Mouse (Mus musculus) kidney, postnatal 0 days (tissue): Measurements from ENCODE around the gene Plekhm2. TPM values are rescaled to one million over a fixed set of nuclear protein-coding genes. Genes with fewer than 3 reads are reported as not detected.

Experiments used
- ATAC-seq: fragments of 200-750 bp; cut with Nextera tagmentation; replicated peaks from 2 replicates; pipeline ENCODE4 v1.8.0; 2017; ENCODE audit warnings: low read depth, moderate number of reproducible peaks, moderate TSS enrichment, moderate library complexity; ENCODE audit not compliant: low FRiP score
- DNase-seq: peaks from one replicate; pipeline ENCODE4 v3.0.0-alpha.2; 2016; ENCODE audit warnings: low spot score
- H3K27ac ChIP-seq: fragments of 300-500 bp; sonication (generic); 2 replicates; pipeline ENCODE4 v1.5.1; 2014; ENCODE audit warnings: mild to moderate bottlenecking
- H3K27me3 ChIP-seq: fragments of 300-500 bp; sonication (generic); 2 replicates; pipeline ENCODE4 v1.6.1; 2014; ENCODE audit warnings: low read length, mixed read lengths; ENCODE audit not compliant: insufficient read depth
- H3K36me3 ChIP-seq: fragments of 300-500 bp; sonication (generic); 2 replicates; pipeline ENCODE4 v1.6.1; 2014; ENCODE audit warnings: low read length, mixed read lengths; ENCODE audit not compliant: insufficient read depth
- H3K4me1 ChIP-seq: fragments of 300-500 bp; sonication (generic); replicated peaks from 2 replicates; pipeline ENCODE4 v1.6.1; 2014; ENCODE audit warnings: antibody characterized with exemption, low read length, mixed read lengths; ENCODE audit not compliant: insufficient read depth
- H3K4me2 ChIP-seq: fragments of 300-500 bp; sonication (generic); 2 replicates; pipeline ENCODE4 v1.6.1; 2014; ENCODE audit warnings: mild to moderate bottlenecking, low read length, moderate library complexity, mixed read lengths
- H3K4me3 ChIP-seq: fragments of 300-500 bp; sonication (generic); replicated peaks from 2 replicates; pipeline ENCODE4 v1.5.1; 2014; ENCODE audit warnings: low read depth, low read length
- H3K9ac ChIP-seq: fragments of 300-500 bp; sonication (generic); 2 replicates; pipeline ENCODE4 v1.6.1; 2014; ENCODE audit warnings: low read depth, low read length
- H3K9me3 ChIP-seq: fragments of 300-500 bp; sonication (generic); replicated peaks from 2 replicates; pipeline ENCODE4 v1.6.1; 2016; ENCODE audit warnings: low read length, inconsistent platforms, mixed read lengths
- CTCF ChIP-seq: IDR thresholded peaks from 2 replicates; pipeline ENCODE4 v1.5.1; 2016; ENCODE audit warnings: antibody characterized with exemption, low read depth, mild to moderate bottlenecking, moderate library complexity
- WGBS: fragments of 180-500 bp; shearing (Covaris S2); extraction: QIAGEN DNeasy Blood & Tissue Kit; methylation state at CpG from one replicate; pipeline ENCODE4 v1.1.7; 2014; 5-methylcytosine and 5-hydroxymethylcytosine counted together
- polyA plus RNA-seq: library from polyadenylated mRNA; unstranded; fragments of >200 nt; fragmentation: Nextera tagmentation; extraction: Ambion mirVana; gene quantifications from 2 replicates; pipeline ENCODE4 v1.2.1, GENCODE M21; 2015

Plekhm2 gene
- polyA plus RNA-seq, 1 experiment from 2014 or later: 6.2 TPM

DNA sequence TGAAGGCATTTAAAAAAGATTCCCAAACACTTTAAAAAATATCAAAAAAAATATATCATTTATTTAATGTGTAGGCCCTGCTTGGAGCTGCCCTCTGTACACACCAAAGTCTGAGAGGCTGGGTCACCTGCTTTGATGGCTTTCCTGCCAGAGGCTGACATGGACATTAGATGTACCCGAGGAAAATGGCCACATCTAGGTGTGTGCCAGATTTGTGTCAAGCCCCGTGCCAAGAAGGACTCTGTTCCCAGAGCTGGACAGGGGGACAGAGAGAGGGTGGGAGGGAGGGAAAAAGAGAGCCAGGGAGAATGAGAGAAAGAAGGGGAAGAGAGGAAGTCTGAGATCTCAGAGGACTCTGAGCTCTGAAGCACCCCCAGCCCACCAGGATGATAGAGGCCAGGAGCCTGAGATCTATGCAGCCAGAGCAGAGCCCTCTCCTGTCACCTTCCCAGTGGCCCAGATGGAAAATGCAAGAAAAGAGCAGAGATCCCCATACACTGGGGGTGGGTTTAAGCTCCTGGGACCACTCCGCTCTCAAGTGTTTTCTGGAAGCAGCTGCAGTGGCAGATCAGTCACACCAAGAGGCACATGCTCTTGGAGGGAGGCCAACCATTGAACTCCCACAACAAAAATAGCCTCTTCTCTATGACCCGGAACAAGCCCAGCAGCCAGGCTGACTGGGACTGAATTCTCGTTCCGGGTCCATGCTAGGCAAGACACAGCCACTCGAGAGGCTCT, 21.4 kb downstream of the Plekhm2 start:
- no peak overlapping the region for H3K9ac ChIP-seq
- H3K4me2 ChIP-seq: no peak overlapping the region
- peak; percentile 86 for DNase-seq

DNA sequence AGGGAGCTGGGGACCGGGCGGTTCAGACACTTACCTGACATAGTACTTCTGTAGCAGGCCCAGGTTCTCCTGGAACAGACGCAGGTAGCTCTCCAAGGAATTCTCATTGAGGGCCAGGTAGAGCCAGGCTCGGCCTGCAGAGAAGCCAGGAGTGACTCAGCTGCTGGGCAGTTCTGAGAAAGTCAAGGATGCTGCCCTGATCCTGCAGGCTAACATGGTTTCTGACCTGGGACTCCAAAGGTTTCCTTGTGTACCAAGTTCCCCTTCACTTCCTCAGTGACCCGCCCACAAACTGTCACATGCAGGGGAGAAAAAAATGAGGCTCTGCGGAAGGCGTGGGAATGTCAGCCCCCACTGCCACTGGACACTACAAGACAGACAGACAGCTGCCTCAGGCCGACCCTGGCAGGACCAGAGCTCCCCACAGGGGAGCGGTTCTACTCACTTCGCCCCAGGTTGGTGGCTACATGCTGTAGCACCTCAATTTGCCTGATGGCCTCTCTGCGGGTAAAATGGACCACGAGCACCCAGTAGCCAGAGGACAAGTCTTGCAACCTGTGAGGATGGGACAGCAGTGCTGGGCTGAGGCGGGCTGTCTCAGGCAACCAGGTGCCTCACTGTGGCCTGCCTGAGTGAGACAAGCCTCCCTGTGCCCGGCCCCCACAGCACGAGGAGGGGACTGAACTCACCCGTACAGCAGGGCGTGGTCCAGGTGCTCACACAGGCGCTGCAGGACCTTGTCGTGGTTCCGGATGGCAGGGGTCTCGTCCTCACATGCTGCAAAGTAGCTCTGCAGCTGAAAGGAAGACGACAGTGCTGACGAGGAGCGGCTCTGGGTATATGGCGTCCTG, 22.5 kb downstream of the Plekhm2 start:
- ATAC-seq (peak; percentile 23; the same call in 1 of the 2 replicates), DNase-seq (no peak)
- H3K4me2 ChIP-seq: no peak overlapping the region
- H3K27ac ChIP-seq: peak overlapping the region; percentile 25; the same call in 1 of the 2 replicates
- WGBS: 84% methylated on average over 25 of the region's 25 CpGs
- H3K36me3 ChIP-seq: peaks cover 17% of the 10 kb centered on the region
- H3K9ac ChIP-seq: 0 out of 2 replicates have a peak overlapping the region, but pooled peaks have one; percentile 31
- H3K9me3 ChIP-seq: no peaks in the 10 kb centered on the region
- H3K4me3 ChIP-seq: no peak overlapping the region
- TF ChIP-seq CTCF: no peak
- peaks cover 11% of the 10 kb centered on the region for H3K4me1 ChIP-seq
- no peaks in the 10 kb centered on the region for H3K27me3 ChIP-seq

More for the DNA sequence above, 21.4 kb downstream of the Plekhm2 start:
- WGBS: 17% methylated on average over 7 of the region's 7 CpGs
- Histone ChIP-seq H3K9me3 (no peaks in the 10 kb centered on the region), H3K4me1 (peaks cover 11% of the 10 kb centered on the region), H3K27me3 (no peaks in the 10 kb centered on the region), H3K36me3 (peaks cover 9% of the 10 kb centered on the region; the same call in 1 of the 2 replicates), H3K27ac (peak overlapping the region; percentile 76), H3K4me3 (no peak overlapping the region)
- no peak for TF ChIP-seq CTCF
- peak; percentile 29; the same call in 1 of the 2 replicates for ATAC-seq

DNA sequence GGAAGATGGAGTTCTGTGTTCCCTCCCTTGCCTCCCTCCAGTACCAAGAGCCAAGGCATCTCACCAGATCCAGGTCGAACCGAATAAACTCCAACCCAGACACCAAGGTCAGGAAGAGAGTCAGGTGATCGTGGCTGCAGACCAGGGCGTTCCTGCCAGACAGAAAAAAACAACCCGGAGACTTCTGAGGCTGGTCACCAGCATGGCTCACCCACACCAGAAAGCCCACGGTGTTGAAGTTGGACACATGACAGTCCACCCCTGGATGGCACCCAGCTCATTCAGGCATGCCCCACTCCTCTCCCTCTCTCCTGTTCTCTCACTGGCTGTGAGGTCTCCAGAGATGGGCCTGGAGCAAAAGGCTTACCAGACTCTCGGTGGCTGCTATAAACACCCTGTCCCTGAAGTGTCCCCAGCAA, 23.3 kb downstream of the Plekhm2 start:
- no peak overlapping the region for H3K9ac ChIP-seq
- no peak overlapping the region for H3K4me2 ChIP-seq
- H3K4me1 ChIP-seq: peaks cover 11% of the 10 kb centered on the region
- ATAC-seq: no peak
- no peaks in the 10 kb centered on the region for H3K27me3 ChIP-seq
- no peak overlapping the region for H3K27ac ChIP-seq
- 71% methylated on average over 7 of the region's 7 CpGs for WGBS
- H3K36me3 ChIP-seq: peaks cover 25% of the 10 kb centered on the region
- TF ChIP-seq CTCF: no peak
- H3K9me3 ChIP-seq: no peaks in the 10 kb centered on the region
- no peak overlapping the region for H3K4me3 ChIP-seq
- no peak for DNase-seq

DNA sequence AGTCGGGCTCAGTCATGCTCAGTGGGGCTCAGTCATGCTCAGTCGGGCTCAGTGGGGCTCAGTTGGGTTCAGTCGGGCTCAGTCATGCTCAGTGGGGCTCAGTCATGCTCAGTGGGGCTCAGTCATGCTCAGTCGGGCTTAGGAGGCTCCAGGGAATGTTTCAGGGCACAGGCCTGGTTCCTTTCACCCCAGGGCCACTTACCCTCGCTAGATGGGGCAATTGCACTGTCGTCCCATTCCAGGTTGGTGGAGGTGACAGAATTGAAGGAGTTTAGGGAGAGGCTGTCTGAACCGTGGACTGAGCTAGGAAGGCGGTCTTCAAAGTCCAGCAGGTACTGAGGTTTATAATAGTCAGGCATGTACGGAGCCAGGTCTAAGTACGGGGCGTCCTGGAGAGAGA, 25.2 kb downstream of the Plekhm2 start:
- ATAC-seq (no peak), DNase-seq (no peak)
- H3K9ac ChIP-seq: no peak overlapping the region
- no peak overlapping the region for H3K27ac ChIP-seq
- H3K27me3 ChIP-seq: no peaks in the 10 kb centered on the region
- no peak overlapping the region for H3K4me3 ChIP-seq
- no peak overlapping the region for H3K4me2 ChIP-seq
- no peaks in the 10 kb centered on the region for H3K9me3 ChIP-seq
- WGBS: 58% methylated on average over 11 of the region's 11 CpGs
- peaks cover 11% of the 10 kb centered on the region for H3K4me1 ChIP-seq
- peak; percentile 49 for TF ChIP-seq CTCF
- H3K36me3 ChIP-seq: peaks cover 27% of the 10 kb centered on the region

DNA sequence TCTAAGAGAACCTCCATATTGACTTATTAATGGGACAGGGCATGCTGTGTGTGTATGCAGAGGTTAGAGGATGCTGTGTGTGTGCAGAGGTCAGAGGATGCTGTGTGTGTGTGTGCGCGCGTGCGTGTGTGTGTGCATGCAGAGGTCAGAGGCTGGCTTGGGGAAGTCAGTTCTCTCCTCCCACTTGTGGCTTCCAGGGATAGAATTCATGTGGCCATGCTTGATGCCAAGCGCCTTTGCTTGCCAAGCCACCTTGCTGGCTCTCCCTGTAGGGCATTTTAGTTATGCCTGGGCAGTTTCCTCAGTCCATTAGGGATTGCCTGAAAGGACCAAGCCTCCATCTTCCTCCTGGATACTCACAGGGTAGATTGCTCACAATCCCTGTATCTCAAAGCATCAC, 28.0 kb downstream of the Plekhm2 start:
- Histone ChIP-seq H3K27me3 (no peaks in the 10 kb centered on the region), H3K27ac (no peak overlapping the region), H3K9ac (no peak overlapping the region), H3K4me2 (no peak overlapping the region), H3K4me3 (no peak overlapping the region), H3K4me1 (no peaks in the 10 kb centered on the region), H3K9me3 (no peaks in the 10 kb centered on the region), H3K36me3 (peaks cover 47% of the 10 kb centered on the region)
- no peak for DNase-seq
- ATAC-seq: no peak
- no peak for TF ChIP-seq CTCF
- 91% methylated on average over 5 of the region's 5 CpGs for WGBS

DNA sequence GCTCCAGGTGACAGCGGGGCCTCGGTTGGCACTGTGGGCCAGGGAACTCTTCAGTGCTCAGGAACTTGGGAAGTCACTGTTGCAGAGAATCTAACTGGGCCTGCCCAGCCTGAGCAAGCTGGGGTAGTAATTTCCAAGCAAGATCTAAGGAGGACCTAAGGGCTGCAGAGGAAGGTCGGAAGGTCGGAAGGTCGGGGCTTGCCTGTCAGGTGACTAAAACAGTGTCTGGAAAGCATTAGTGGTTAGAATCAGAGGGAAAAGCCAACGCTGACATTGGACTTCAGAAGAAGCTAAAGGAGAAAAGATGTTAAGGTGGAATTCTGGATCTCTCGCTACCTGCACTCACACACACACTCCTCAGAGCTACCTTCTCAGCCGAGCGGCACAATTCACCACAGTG, 28.7 kb downstream of the Plekhm2 start:
- Histone ChIP-seq H3K9me3 (no peaks in the 10 kb centered on the region), H3K4me3 (no peak overlapping the region), H3K27ac (no peak overlapping the region), H3K27me3 (no peaks in the 10 kb centered on the region), H3K36me3 (peaks cover 48% of the 10 kb centered on the region), H3K9ac (no peak overlapping the region), H3K4me2 (no peak overlapping the region), H3K4me1 (no peaks in the 10 kb centered on the region)
- 78% methylated on average over 9 of the region's 9 CpGs for WGBS
- no peak for TF ChIP-seq CTCF
- DNase-seq (no peak), ATAC-seq (no peak)
